In genomic region chr10:24292671-24293070, GRCm38 (mm10) we compare ENCODE assay signal across 17 mouse cellular contexts.
"Had no signal": no experiment of that assay in that cellular context is flagged by ENCODE, and none has a peak within 500 bp of the region (broad histone marks: within the 10 kb centered on the region; RNA-seq: fewer than 3 reads in every experiment).

No protein-coding gene starts in this region.

- H3K4me3 ChIP-seq: limb, embryonic 12.5 days; limb, embryonic 15.5 days; lung, embryonic 15.5 days; neural tube, embryonic 13.5 days had no signal

- H3K4me1 ChIP-seq: lung, embryonic 15.5 days; neural tube, embryonic 13.5 days had no signal

- H3K9ac ChIP-seq: limb, embryonic 12.5 days; limb, embryonic 15.5 days; liver, embryonic 14.5 days; liver, postnatal 0 days; lung, embryonic 15.5 days; neural tube, embryonic 13.5 days had no signal

- H3K4me2 ChIP-seq: limb, embryonic 12.5 days; limb, embryonic 15.5 days; liver, embryonic 11.5 days; lung, embryonic 15.5 days; midbrain, embryonic 11.5 days; neural tube, embryonic 13.5 days had no signal

- H3K9me3 ChIP-seq: limb, embryonic 12.5 days; limb, embryonic 15.5 days; lung, embryonic 15.5 days; neural tube, embryonic 13.5 days had no signal

- H3K27ac ChIP-seq: limb, embryonic 12.5 days; limb, embryonic 15.5 days; liver, embryonic 14.5 days; lung, embryonic 15.5 days; neural tube, embryonic 13.5 days had no signal

- ATAC-seq: liver, postnatal 0 days had no signal

- H3K27me3 ChIP-seq: limb, embryonic 12.5 days; limb, embryonic 15.5 days; lung, embryonic 15.5 days; neural tube, embryonic 13.5 days had no signal

- H3K36me3 ChIP-seq: limb, embryonic 12.5 days; limb, embryonic 15.5 days; lung, embryonic 15.5 days; neural tube, embryonic 13.5 days had no signal

- DNase-seq: kidney, adult 18-20 months; kidney, postnatal 10 days; kidney, postnatal 36 days; left cerebral cortex, postnatal 4 days; liver, postnatal 0 days; lung, postnatal 10 days; lung, postnatal 36 days; midbrain, embryonic 14.5 days; thymus, adult 2 months; thymus, postnatal 25 days had no signal
